Mouse (Mus musculus): ENCODE measurements around the gene Rac2.

DNA sequence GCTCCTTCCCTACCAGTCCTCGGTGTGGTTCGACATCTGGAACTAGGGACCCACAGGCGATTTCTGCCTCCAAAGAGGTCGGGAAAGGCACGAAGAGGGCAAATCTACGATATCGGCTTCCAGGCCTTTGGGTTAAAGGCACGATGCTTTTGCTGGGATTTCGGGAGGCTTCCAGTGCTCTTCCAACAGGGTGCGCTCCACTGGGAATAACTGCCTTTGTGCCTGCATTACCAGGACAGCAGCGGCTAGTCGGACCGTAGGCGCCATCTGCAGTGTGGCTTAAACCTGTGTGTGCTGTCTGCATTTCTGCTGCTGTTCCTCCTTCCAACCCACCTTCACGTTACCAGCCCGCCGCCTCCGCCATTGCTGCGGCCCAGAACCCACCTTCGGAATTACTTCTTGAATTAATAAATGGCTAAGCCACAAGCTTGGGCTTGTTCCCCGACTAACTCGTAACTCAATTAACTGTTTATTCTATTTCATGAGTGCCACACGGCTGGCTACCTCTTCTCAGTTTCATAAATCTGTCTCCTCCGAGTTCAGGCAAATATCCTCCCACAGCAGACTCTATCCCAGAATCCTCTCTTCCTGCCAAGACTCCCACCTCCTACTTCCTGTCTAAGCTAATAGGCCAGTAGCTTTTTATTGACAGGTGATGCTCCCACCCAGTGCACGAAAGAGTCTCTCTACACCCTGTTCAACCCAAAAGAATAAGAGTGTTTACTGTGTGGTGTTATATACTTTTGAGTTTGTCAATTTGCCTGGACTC, 17.9 kb downstream of the Rac2 start:
- no peak for TF ChIP-seq CTCF (IDR thresholded peaks at IDR 0.05; ENCODE audit: insufficient read depth, low read depth, low read length)
- TF ChIP-seq POLR2A (IDR thresholded peaks at IDR 0.05; ENCODE audit: insufficient read depth, low read depth, low read length), result no peak
